Mouse (Mus musculus) Patski (cell line): ENCODE results near the gene Riiad1. TPM values are rescaled to one million over a fixed set of nuclear protein-coding genes. Genes with fewer than 3 reads are reported as not detected.

ENCODE experiments used
- ATAC-seq: fragments of 100-300 bp; one replicate; pipeline ENCODE4 v1.8.0; 2021
- CTCF ChIA-PET: fragments of 350-600 bp; sonication (Branson Sonifier 250); formaldehyde crosslinking; loops from one replicate; lab custom pipeline; 2022; ENCODE audit warnings: inconsistent platforms; lab: Charles Lee
- POLR2A ChIA-PET: fragments of 350-600 bp; sonication (Branson Sonifier 250); formaldehyde crosslinking; loops from one replicate; lab custom pipeline; 2022; ENCODE audit warnings: antibody characterized with exemption, inconsistent platforms; lab: Charles Lee
- DNase-seq: peaks from one replicate; pipeline ENCODE4 v3.0.0-alpha.2; 2011; ENCODE audit warnings: low read depth, low spot score
- H3K27me3 ChIP-seq: fragments of 371-371 bp; one replicate; pipeline ENCODE4 v1.5.1; 2021
- CTCF ChIP-seq: fragments of 100-300 bp; IDR thresholded peaks from one replicate; pipeline ENCODE4 v1.5.1; 2021
- in situ Hi-C: fragments of 300-500 bp; cut with MboI; formaldehyde crosslinking; loops from 3 replicates; pipeline ENCODE4 v1.11.1; 2018; ENCODE audit warnings: low pct_unique_long_range_greater_than_20kb, mixed read lengths
- polyA plus RNA-seq: library from polyadenylated mRNA; unstranded; gene quantifications from one replicate; pipeline ENCODE4 v1.2.3, GENCODE M21; 2021

Riiad1 gene
- polyA plus RNA-seq, result 0.19 TPM

DNA sequence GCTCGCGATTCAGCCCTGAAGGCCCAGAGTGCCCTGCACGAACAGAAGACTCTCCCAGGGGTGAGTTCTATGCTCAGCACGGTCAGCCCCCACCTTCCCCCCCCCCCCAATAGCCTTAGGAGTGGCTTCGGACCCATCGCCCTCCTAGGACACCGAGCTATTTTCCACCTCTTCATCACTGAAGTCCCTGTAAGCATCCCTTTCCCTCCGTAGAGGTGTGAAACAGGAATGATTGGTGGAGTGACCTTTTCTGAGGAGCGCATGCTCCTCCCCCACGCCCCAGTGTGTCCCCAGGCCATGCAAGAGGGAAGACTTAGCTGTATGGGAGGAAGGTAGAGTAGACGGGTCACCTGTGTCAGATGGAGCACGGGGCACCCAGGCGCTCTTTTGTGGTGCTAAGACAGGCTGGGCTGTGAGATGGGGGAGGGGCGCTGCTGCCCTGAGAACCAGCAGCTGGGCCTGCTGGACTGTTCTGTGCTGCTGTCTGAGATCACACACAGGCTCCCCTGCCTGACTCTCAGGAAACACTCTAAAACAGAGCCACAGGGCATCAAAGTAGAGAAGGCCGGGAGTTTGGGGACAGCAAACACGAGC is at the start of gene Riiad1:
Gene Riiad1 (minus strand): TSS at position 51 of the 594 bp plus-strand sequence.
- ATAC-seq (no peak), DNase-seq (no peak)
- POLR2A ChIA-PET, result no interaction called here
- TF ChIP-seq CTCF, result no peak
- CTCF ChIA-PET, result interaction anchor here (1.0 to 1.2 kb wide), 2 partner anchors 13 to 17 kb away, joined by 3 read pairs; no protein-coding TSS in a partner anchor
- in situ Hi-C loops, result loop anchor here (25.0 kb wide), 1 partner anchor 718 kb away; the partner anchor contains the start of gene Gm5773
- no peaks in the 10 kb centered on the region for H3K27me3 ChIP-seq

GRCm38 (mm10) chr3:94526731-94527130 is 46.6 kb upstream of the Riiad1 start:
- ATAC-seq (no peak), DNase-seq (no peak)
- POLR2A ChIA-PET, result no interaction called here
- in situ Hi-C loops, result no loop called here
- H3K27me3 ChIP-seq, result no peaks in the 10 kb centered on the region
- no peak for TF ChIP-seq CTCF
- CTCF ChIA-PET, result interaction anchor here (1.4 to 2.3 kb wide), 3 partner anchors 10 to 44 kb away, joined by 3 to 7 read pairs (median 3); no protein-coding TSS in a partner anchor

- CTCF ChIA-PET, result interaction anchor here (1.0 to 5.7 kb wide), 7 partner anchors 9 to 95 kb away, joined by 3 to 40 read pairs (median 4); no protein-coding TSS in a partner anchor
- in situ Hi-C loops, result loop anchor here (5.0 kb wide), 2 partner anchors 49 to 139 kb away; no protein-coding TSS in a partner anchor
- no peaks in the 10 kb centered on the region for H3K27me3 ChIP-seq
- DNase-seq (no peak), ATAC-seq (no peak)
- TF ChIP-seq CTCF, result peak; percentile 71
- POLR2A ChIA-PET, result no interaction called here
Measured at GRCm38 (mm10) chr3:94506664-94507063, 26.5 kb upstream of the Riiad1 start.

DNA sequence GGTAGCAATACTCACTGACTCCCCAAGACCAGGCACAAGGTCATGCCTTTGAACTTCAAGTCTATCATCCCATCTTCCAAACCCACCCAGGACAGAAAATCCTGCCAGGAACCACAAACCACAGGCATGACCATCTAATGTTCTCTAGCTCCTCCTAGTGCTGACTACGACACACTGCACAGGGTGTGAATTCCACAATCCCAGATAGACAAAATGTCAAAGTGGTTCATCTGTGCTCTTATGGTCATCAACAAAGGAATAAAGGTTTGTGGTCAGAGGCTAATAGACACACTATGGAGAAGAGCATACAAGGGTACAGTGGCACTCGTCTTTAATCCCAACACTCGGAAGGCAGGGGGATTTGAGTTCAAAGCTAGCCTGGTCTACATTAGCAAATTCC is 22.1 kb upstream of the Riiad1 start:
- DNase-seq (peak; percentile 37), ATAC-seq (peak; percentile 49)
- H3K27me3 ChIP-seq, result no peaks in the 10 kb centered on the region
- CTCF ChIA-PET, result interaction anchor here (0.7 to 5.7 kb wide), 10 partner anchors 9 to 74 kb away, joined by 3 to 40 read pairs (median 4); no protein-coding TSS in a partner anchor
- in situ Hi-C loops, result no loop called here
- TF ChIP-seq CTCF, result peak; percentile 92
- POLR2A ChIA-PET, result interaction anchor here (1.4 kb wide), 1 partner anchor 9 kb away, joined by 3 read pairs; no protein-coding TSS in a partner anchor

DNA sequence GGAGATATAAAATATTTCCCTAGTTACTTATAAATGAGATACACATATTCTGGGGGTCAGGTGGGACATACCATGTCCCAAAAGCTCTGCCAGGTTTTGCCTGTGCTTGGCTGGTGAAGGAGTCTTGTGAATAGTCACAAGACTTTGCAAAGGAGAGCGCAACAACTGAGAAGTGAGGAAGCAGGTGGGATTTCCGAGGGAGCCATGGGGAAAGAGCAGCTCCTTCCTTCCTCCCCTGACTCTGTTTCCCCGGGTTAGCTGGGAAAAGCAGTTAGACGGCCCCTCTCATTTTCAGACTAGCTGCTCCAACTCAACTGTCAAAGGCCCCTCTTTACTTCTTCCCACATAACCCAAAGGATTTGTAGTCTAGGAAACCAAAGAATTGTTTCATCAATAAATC is 17.0 kb upstream of the Riiad1 start:
- ChIA-PET POLR2A (no interaction called here), CTCF (interaction anchor here (0.8 to 2.5 kb wide), 8 partner anchors 10 to 130 kb away, joined by 3 to 16 read pairs (median 3); no protein-coding TSS in a partner anchor)
- in situ Hi-C loops, result loop anchor here (25.0 kb wide), 1 partner anchor 735 kb away; the partner anchor contains the start of gene Gm5773

DNA sequence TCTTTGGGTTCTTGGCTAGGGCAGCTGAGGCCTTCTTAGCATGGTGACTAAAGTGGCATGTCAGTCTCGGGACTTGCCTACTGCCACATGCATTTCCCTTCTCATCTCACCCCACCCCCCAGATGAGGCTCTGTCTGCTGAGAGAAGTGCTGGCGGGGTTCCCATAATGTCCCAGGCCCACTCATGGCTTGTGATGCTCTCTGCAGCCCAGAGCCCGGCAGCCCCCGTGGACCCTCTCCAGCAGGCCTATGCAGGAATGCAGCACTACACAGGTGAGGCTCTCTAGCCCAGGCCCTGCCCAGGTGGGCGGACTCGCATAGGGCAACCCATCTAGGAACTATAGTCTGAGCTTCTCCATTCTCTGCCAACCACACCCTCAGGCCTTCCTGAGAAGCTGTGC is 7.4 kb upstream of the Riiad1 start:
- POLR2A ChIA-PET, result no interaction called here
- DNase-seq, result no peak
- ATAC-seq, result no peak
- CTCF ChIA-PET, result no interaction called here
- in situ Hi-C loops, result loop anchor here (25.0 kb wide), 1 partner anchor 725 kb away; the partner anchor contains the start of gene Gm5773
- TF ChIP-seq CTCF, result no peak
- H3K27me3 ChIP-seq, result no peaks in the 10 kb centered on the region

More for the DNA sequence above, 17.0 kb upstream of the Riiad1 start:
- no peak for ATAC-seq
- no peak for TF ChIP-seq CTCF
- no peak for DNase-seq
- H3K27me3 ChIP-seq, result no peaks in the 10 kb centered on the region

DNA sequence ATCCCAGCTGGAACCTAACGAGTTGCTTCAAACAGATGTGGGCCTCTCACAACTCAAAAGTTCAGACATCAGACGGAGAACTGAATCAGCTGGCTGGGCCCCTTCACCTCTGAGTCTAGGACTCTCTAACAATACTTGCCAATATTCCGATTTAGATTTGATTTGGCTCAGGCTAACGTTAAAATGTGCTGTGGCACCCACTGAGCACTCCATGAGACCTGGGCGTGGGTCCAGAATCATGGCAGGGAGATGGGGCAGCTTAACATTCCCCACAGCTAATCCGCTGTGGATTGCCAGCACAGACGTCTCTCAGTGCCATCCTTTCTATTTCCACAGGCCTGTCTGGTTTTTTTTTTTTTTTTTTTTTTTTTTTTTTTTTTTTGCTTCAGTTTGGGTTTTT is 5.8 kb upstream of the Riiad1 start:
- no peaks in the 10 kb centered on the region for H3K27me3 ChIP-seq
- POLR2A ChIA-PET, result no interaction called here
- CTCF ChIA-PET, result no interaction called here
- no peak for DNase-seq
- in situ Hi-C loops, result loop anchor here (25.0 kb wide), 1 partner anchor 724 kb away; the partner anchor contains the start of gene Gm5773
- TF ChIP-seq CTCF, result no peak
- no peak for ATAC-seq

DNA sequence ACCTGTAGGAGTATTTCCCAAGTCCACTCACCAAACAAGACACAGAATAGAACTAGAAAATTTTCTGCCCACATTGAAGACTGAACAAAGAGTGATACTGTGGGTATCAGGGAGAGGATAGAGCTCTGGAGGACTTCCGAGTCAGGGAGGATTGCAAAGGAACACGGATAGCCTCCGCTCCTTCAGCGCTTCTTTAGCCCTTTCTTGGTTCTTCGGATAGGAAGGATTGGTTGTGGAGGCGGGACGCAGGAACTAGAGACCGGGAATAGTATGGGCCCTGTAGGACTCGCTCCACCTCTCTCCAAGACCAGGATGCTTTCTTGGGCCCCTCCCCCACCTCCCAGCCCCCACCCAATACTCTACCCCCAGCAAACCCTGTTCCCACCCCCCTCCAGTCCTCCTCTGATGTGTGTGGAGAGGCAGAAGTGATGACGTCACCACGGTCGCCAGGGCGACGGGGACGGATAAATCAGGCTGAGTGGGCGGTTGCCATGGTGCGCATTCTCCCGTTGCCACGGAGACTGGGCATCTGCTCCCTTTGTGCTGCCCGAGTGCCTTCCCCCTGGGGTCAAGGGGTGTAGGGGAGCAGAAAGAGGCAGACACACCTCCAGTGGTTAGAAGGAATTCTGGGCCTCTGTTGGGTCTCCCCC is 3.8 kb upstream of the Riiad1 start:
- in situ Hi-C loops, result loop anchor here (25.0 kb wide), 1 partner anchor 722 kb away; the partner anchor contains the start of gene Gm5773
- ChIA-PET CTCF (interaction anchor here (0.7 to 2.0 kb wide), 3 partner anchors 9 to 18 kb away, joined by 3 to 6 read pairs (median 6); no protein-coding TSS in a partner anchor), POLR2A (interaction anchor here (0.6 to 1.6 kb wide), 2 partner anchors 10 to 85 kb away, joined by 3 to 4 read pairs; no protein-coding TSS in a partner anchor)
- ATAC-seq (no peak), DNase-seq (no peak)
- H3K27me3 ChIP-seq, result no peaks in the 10 kb centered on the region
- no peak for TF ChIP-seq CTCF

GRCm38 (mm10) chr3:94482764-94483385 is 2.7 kb upstream of the Riiad1 start:
- POLR2A ChIA-PET, result no interaction called here
- H3K27me3 ChIP-seq, result no peaks in the 10 kb centered on the region
- CTCF ChIA-PET, result interaction anchor here (0.7 to 2.0 kb wide), 3 partner anchors 10 to 19 kb away, joined by 3 to 6 read pairs (median 6); no protein-coding TSS in a partner anchor
- no peak for ATAC-seq
- in situ Hi-C loops, result loop anchor here (25.0 kb wide), 1 partner anchor 721 kb away; the partner anchor contains the start of gene Gm5773
- no peak for TF ChIP-seq CTCF
- DNase-seq, result no peak

- no peak for DNase-seq
- TF ChIP-seq CTCF, result no peak
- no peak for ATAC-seq
- no peaks in the 10 kb centered on the region for H3K27me3 ChIP-seq
- ChIA-PET POLR2A (no interaction called here), CTCF (interaction anchor here (1.0 to 1.6 kb wide), 3 partner anchors 12 to 19 kb away, joined by 3 read pairs; no protein-coding TSS in a partner anchor)
- in situ Hi-C loops, result loop anchor here (25.0 kb wide), 1 partner anchor 719 kb away; the partner anchor contains the start of gene Gm5773
Measured at GRCm38 (mm10) chr3:94481429-94481828, 1.3 kb upstream of the Riiad1 start.
